Mouse (Mus musculus): ENCODE data around the gene Ncaph2. TPM values are rescaled to one million over a fixed set of nuclear protein-coding genes. Genes with fewer than 3 reads are reported as not detected.

Gene Ncaph2
- total RNA-seq (2014; fragmentation: Nextera tagmentation), result 144 and 155 TPM in 2 replicates
- total RNA-seq (2017), result 88.3 and 91.2 TPM in 2 replicates

GRCm38 (mm10) chr15:89355241-89356187 lies at the start of gene Ncaph2, which contains the start of gene Lmf2:
TSS of gene Ncaph2 (plus strand) at chr15:89355719.
TSS of gene Lmf2 (minus strand) at chr15:89355659.
- peak; percentile 74 for ATAC-seq (replicated peaks; ENCODE audit: low FRiP score, low TSS enrichment, poor library complexity, severe bottlenecking)

GRCm38 (mm10) chr15:89305966-89306365 lies 49.6 kb upstream of the Ncaph2 start:
- no peak for ATAC-seq (replicated peaks; ENCODE audit: low FRiP score, low TSS enrichment, poor library complexity, severe bottlenecking)

- ATAC-seq (replicated peaks; ENCODE audit: low FRiP score, low TSS enrichment, poor library complexity, severe bottlenecking), result no peak
Measured at GRCm38 (mm10) chr15:89307461-89307860, 48.1 kb upstream of the Ncaph2 start.

GRCm38 (mm10) chr15:89308406-89309139 lies 46.9 kb upstream of the Ncaph2 start:
- ATAC-seq (replicated peaks; ENCODE audit: low FRiP score, low TSS enrichment, poor library complexity, severe bottlenecking), result no peak

- ATAC-seq (replicated peaks; ENCODE audit: low FRiP score, low TSS enrichment, poor library complexity, severe bottlenecking), result peak; percentile 53
Measured at GRCm38 (mm10) chr15:89309962-89310498, 45.5 kb upstream of the Ncaph2 start.

GRCm38 (mm10) chr15:89313359-89313758 lies 42.2 kb upstream of the Ncaph2 start:
- ATAC-seq (replicated peaks; ENCODE audit: low FRiP score, low TSS enrichment, poor library complexity, severe bottlenecking), result no peak

GRCm38 (mm10) chr15:89314107-89314506 lies 41.4 kb upstream of the Ncaph2 start:
- peak; percentile 8; the same call in 1 of the 2 replicates for ATAC-seq (replicated peaks; ENCODE audit: low FRiP score, low TSS enrichment, poor library complexity, severe bottlenecking)

- no peak for ATAC-seq (replicated peaks; ENCODE audit: low FRiP score, low TSS enrichment, poor library complexity, severe bottlenecking)
Measured at GRCm38 (mm10) chr15:89314511-89315189, 40.9 kb upstream of the Ncaph2 start.

GRCm38 (mm10) chr15:89315190-89315731 lies 40.3 kb upstream of the Ncaph2 start, which contains the start of gene Sbf1:
TSS of gene Sbf1 (minus strand) at chr15:89315311.
- ATAC-seq (replicated peaks; ENCODE audit: low FRiP score, low TSS enrichment, poor library complexity, severe bottlenecking), result peak; percentile 94

GRCm38 (mm10) chr15:89316146-89316545 lies 39.4 kb upstream of the Ncaph2 start:
- ATAC-seq (replicated peaks; ENCODE audit: low FRiP score, low TSS enrichment, poor library complexity, severe bottlenecking), result no peak

GRCm38 (mm10) chr15:89321264-89321663 lies 34.3 kb upstream of the Ncaph2 start:
- peak; percentile 79 for ATAC-seq (replicated peaks; ENCODE audit: low FRiP score, low TSS enrichment, poor library complexity, severe bottlenecking)

- ATAC-seq (replicated peaks; ENCODE audit: low FRiP score, low TSS enrichment, poor library complexity, severe bottlenecking), result no peak
Measured at GRCm38 (mm10) chr15:89322670-89323522, 32.6 kb upstream of the Ncaph2 start, which contains the start of gene Adm2. TSS of gene Adm2 (plus strand) at chr15:89322720.

- ATAC-seq (replicated peaks; ENCODE audit: low FRiP score, low TSS enrichment, poor library complexity, severe bottlenecking), result no peak
Measured at GRCm38 (mm10) chr15:89323656-89324055, 31.9 kb upstream of the Ncaph2 start.

- ATAC-seq (replicated peaks; ENCODE audit: low FRiP score, low TSS enrichment, poor library complexity, severe bottlenecking), result no peak
Measured at GRCm38 (mm10) chr15:89326441-89326840, 29.1 kb upstream of the Ncaph2 start.

- no peak for ATAC-seq (replicated peaks; ENCODE audit: low FRiP score, low TSS enrichment, poor library complexity, severe bottlenecking)
Measured at GRCm38 (mm10) chr15:89334271-89334670, 21.2 kb upstream of the Ncaph2 start, which contains the start of gene Miox. TSS of gene Miox (plus strand) at chr15:89334398.

- ATAC-seq (replicated peaks; ENCODE audit: low FRiP score, low TSS enrichment, poor library complexity, severe bottlenecking), result no peak
Measured at GRCm38 (mm10) chr15:89334774-89335537, 20.6 kb upstream of the Ncaph2 start.

- ATAC-seq (replicated peaks; ENCODE audit: low FRiP score, low TSS enrichment, poor library complexity, severe bottlenecking), result no peak
Measured at GRCm38 (mm10) chr15:89336422-89336821, 19.1 kb upstream of the Ncaph2 start.

Measured in megakaryocyte-erythroid progenitor cell, adult 5-6 weeks (primary cell).